Mouse (Mus musculus): Measurements from ENCODE around the gene Srebf1.

DNA sequence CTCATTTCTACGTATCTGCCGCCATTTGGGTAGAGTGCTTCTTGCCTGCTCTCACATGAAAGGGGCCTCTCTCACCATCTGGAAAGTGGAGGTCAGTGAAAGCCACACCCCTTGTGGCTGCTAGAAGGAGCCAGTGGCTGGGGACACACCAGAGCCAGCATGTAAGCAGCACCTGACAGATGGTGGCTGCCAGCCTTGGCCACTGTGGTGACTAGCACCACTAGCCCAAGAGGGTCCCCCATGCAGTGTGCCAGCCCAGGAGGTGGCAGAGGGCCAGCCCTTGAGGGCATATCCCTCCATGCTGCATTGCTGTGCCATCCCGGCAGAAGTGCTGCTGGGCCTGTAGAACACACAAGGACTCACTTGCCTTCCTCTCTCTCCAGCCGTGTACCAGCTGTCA lies 28.8 kb downstream of the Srebf1 start:
- TF ChIP-seq CTCF (IDR thresholded peaks at IDR 0.05; ENCODE audit: insufficient read depth, low read depth, low read length) (no peak), POLR2A (IDR thresholded peaks at IDR 0.05; ENCODE audit: insufficient read depth, low read depth, low read length) (no peak)

Measured in olfactory bulb, adult 2 months (tissue).